Mouse (Mus musculus) monocyte, adult 5-6 weeks (primary cell): ENCODE measurements around the gene Olfr1254. TPM values are rescaled to one million over a fixed set of nuclear protein-coding genes. Genes with fewer than 3 reads are reported as not detected.

Experiments
- ATAC-seq: fragments of 153-309, 156-312 bp; replicated peaks from 2 replicates; pipeline ENCODE4 v1.8.0; 2017; ENCODE audit warnings: mild to moderate bottlenecking; ENCODE audit not compliant: low TSS enrichment, insufficient number of reproducible peaks, severe bottlenecking, poor library complexity, low FRiP score
- total RNA-seq: library from RNA; stranded (forward); fragments of 200-1000, 200-491, 200-594 nt; gene quantifications from 3 replicates; pipeline ENCODE4 v1.2.3, GENCODE M21; 2017

The Olfr1254 gene
- not detected in 3 replicates for total RNA-seq

DNA sequence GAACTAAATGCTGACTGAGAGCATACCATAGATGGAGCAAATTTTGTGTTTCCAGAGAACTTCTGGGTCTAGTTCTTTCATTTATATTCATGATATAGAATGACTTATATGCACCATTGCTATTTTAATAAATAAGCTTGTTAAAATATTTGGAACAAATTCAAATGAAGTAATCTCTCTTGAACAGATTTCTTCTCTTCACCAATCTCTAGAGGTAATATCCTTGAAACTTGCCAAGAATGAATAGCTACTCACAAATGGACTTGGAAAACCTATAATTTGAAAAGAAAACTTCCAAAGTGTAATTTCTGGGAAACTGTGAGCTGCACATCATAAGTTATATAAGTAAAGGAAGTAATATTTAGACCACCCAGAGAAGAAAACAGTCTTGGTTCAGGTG lies at the start of gene Olfr1254:
TSS of gene Olfr1254 (minus strand) at position 101 of the 400 bp plus-strand sequence.
- no peak for ATAC-seq

DNA sequence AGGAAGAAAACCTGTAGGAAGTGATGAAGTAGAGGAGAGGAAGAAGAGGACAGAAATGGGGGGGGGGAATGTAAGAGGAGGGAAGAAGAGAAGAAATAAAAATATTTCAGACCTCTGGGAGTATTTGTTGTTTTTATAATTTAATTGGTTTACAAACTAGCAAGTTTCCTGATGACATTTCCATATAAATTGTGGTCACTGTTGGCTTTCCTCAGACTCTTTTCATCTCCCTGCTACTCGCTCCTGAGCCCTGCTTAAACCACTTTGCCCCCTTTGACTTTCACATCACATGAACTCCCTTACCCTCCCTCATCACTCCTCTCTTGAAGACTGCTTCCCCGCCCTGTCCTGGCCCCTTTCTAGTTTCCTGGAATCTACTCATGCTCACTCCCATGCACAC lies 48.0 kb upstream of the Olfr1254 start, which contains the start of gene Olfr1256:
TSS of gene Olfr1256 (minus strand) at position 101 of the 400 bp plus-strand sequence.
- ATAC-seq: no peak

GRCm38 (mm10) chr2:89820216-89820615 lies 26.8 kb upstream of the Olfr1254 start:
- no peak for ATAC-seq

DNA sequence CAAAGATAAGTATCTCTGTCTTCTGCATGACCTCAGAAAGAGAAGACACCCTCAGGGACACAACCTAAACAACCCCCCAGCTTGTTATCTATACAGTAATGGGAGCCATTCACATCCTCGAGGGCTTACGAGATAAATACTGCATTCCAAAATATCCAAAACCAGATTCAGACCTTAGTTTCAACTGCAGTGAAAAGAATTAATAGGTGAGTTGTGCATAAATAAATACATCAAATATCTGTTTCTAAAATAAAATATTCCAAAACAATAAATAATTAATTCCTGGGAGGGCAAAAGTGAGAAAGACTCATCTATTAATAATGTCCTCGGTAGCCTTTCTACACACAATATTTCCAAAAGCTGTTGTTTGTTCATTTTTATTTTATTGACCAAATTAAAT lies 18.3 kb upstream of the Olfr1254 start, which contains the start of gene Olfr1255:
TSS of gene Olfr1255 (plus strand) at position 301 of the 400 bp plus-strand sequence.
- no peak for ATAC-seq

- no peak for ATAC-seq
Measured at GRCm38 (mm10) chr2:89810751-89811150, 17.3 kb upstream of the Olfr1254 start.

GRCm38 (mm10) chr2:89799583-89799982 lies 6.2 kb upstream of the Olfr1254 start:
- ATAC-seq: no peak

DNA sequence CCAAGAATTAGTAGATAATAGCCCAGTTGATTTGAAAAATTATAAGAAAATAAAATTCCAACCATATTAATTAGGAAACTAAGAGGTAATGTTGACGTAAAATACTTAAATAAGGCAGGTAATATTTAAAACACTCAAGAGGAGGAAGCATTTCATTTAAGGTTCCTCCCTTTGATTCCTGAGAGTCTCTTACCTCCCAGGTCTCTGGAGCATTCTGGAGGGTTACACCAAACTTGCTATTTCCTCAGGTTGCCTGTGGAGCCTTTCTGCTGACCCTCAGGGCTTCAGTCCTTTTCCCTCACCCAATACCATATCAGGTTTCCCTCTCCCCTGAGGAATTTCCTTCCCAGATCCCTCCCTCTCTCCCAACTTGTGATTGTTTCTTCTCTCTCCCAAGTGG lies 36.4 kb downstream of the Olfr1254 start, which contains the start of gene Olfr1253:
TSS of gene Olfr1253 (minus strand) at position 101 of the 400 bp plus-strand sequence.
- no peak for ATAC-seq

Other genes starting within 250 kb of the Olfr1254 start
- gene Olfr1245, start 215.2 kb downstream of the Olfr1254 start, total RNA-seq: not detected in 3 replicates
- 0.10 TPM in 2 of 3 replicates, not detected in the other for gene Olfr1246, start 200.5 kb downstream of the Olfr1254 start, total RNA-seq
- gene Olfr1247, start 179.5 kb downstream of the Olfr1254 start, total RNA-seq: 0.32 TPM in 1 of 3 replicates, not detected in the others
- gene Olfr1248, start 175.4 kb downstream of the Olfr1254 start, total RNA-seq: not detected in 3 replicates
- not detected in 3 replicates for gene Olfr1249, start 158.6 kb downstream of the Olfr1254 start, total RNA-seq
- 0.10 TPM in 1 of 3 replicates, not detected in the others for gene Olfr1250, start 132.2 kb downstream of the Olfr1254 start, total RNA-seq
- gene Olfr1251, start 121.7 kb downstream of the Olfr1254 start, total RNA-seq: not detected in 3 replicates
- not detected in 3 replicates for gene Olfr1252, start 68.6 kb downstream of the Olfr1254 start, total RNA-seq
- not detected in 3 replicates for gene Olfr1253, start 36.5 kb downstream of the Olfr1254 start, total RNA-seq
- gene Olfr1255, start 18.4 kb upstream of the Olfr1254 start, total RNA-seq: not detected in 3 replicates
- gene Olfr1256, start 47.9 kb upstream of the Olfr1254 start, total RNA-seq: not detected in 3 replicates
- gene Olfr48, start 54.6 kb upstream of the Olfr1254 start, total RNA-seq: not detected in 3 replicates
- gene Olfr1257, start 84.8 kb upstream of the Olfr1254 start, total RNA-seq: not detected in 3 replicates
- gene Olfr1258, start 133.7 kb upstream of the Olfr1254 start, total RNA-seq: 0.19 TPM in 1 of 3 replicates, not detected in the others
- 1.1 TPM in 1 of 3 replicates, not detected in the others for gene Olfr1259, start 155.0 kb upstream of the Olfr1254 start, total RNA-seq
- gene Olfr1260, start 180.7 kb upstream of the Olfr1254 start, total RNA-seq: not detected in 3 replicates
- not detected in 3 replicates for gene Olfr1261, start 197.6 kb upstream of the Olfr1254 start, total RNA-seq
- not detected in 3 replicates for gene Olfr1262, start 206.5 kb upstream of the Olfr1254 start, total RNA-seq
- gene Olfr1263, start 218.5 kb upstream of the Olfr1254 start, total RNA-seq: not detected in 3 replicates
- not detected in 3 replicates for gene Olfr1264, start 232.0 kb upstream of the Olfr1254 start, total RNA-seq
- gene Olfr1265, start 241.7 kb upstream of the Olfr1254 start, total RNA-seq: not detected in 3 replicates